In the genomic region with DNA sequence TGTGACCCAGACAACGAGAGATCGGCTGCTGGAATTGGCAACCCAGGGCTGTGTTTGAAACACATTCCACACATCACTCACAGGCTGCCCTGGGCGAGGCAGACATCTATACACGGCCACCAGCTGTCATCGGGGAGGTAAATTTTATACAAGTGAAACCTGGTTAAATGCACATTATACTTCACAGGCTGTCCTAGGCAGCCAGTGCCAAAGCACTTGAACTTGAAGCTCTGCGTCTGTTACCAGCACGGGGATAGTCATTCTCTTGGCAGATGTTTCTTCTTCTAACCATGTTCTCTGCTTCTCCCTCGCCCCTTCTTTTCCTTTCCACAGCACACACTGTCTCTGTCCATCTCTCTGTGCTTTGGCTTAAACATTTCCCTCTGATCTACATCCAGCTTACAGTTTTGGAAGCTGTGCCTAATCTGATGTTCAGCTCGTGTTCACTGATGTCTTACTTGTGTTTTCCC, we compare ENCODE assay signal across 14 mouse cellular contexts. TPM values are rescaled to one million over a fixed set of nuclear protein-coding genes. Genes with fewer than 3 reads are reported as not detected.
DNase-seq lines count a peak whose midpoint lies in the region; ATAC-seq and TF ChIP-seq lines count a peak whose summit lies in the region.
"Had no signal": no experiment of that assay in that cellular context is flagged by ENCODE, and none has a peak within 500 bp of the region (broad histone marks: within the 10 kb centered on the region; RNA-seq: fewer than 3 reads in every experiment).

No protein-coding gene starts in this region.

- no peaks in the 10 kb centered on the region for H3K27me3 ChIP-seq in hindbrain, embryonic 10.5 days (ENCODE audit: insufficient read depth, poor library complexity, severe bottlenecking)
- no peaks in the 10 kb centered on the region for H3K27me3 ChIP-seq in hindbrain, embryonic 12.5 days
- H3K27me3 ChIP-seq in stomach, embryonic 15.5 days (replicated peaks) = no peaks in the 10 kb centered on the region
- no peaks in the 10 kb centered on the region for H3K27me3 ChIP-seq in stomach, postnatal 0 days (ENCODE audit: control insufficient read depth, insufficient read depth, low read length)
- H3K27me3 ChIP-seq: hindbrain, embryonic 15.5 days had no signal

- H3K4me3 ChIP-seq in hindbrain, embryonic 10.5 days = no peak overlapping the region
- no peak overlapping the region for H3K4me3 ChIP-seq in hindbrain, embryonic 12.5 days
- no peak overlapping the region for H3K4me3 ChIP-seq in stomach, embryonic 15.5 days (replicated peaks)
- no peak overlapping the region for H3K4me3 ChIP-seq in stomach, postnatal 0 days (ENCODE audit: low read depth, low read length)
- H3K4me3 ChIP-seq: erythroblast, embryonic 14.5 days; hindbrain, embryonic 15.5 days had no signal

- H3K4me2 ChIP-seq in hindbrain, embryonic 12.5 days (replicated peaks) = no peak overlapping the region
- no peak overlapping the region for H3K4me2 ChIP-seq in stomach, embryonic 15.5 days
- H3K4me2 ChIP-seq in stomach, postnatal 0 days (replicated peaks; ENCODE audit: low read depth) = no peak overlapping the region
- H3K4me2 ChIP-seq: hindbrain, embryonic 15.5 days had no signal

- ATAC-seq in hindbrain, embryonic 12.5 days (ENCODE audit: low FRiP score) = no peak
- peak; percentile 53; the same call in 1 of the 2 replicates for ATAC-seq in stomach, embryonic 15.5 days (ENCODE audit: insufficient read depth, low FRiP score, low read depth)
- ATAC-seq in stomach, postnatal 0 days (ENCODE audit: low FRiP score, low TSS enrichment) = no peak

- no peak overlapping the region for H3K9ac ChIP-seq in hindbrain, embryonic 12.5 days
- H3K9ac ChIP-seq in stomach, embryonic 15.5 days = no peak overlapping the region
- no peak overlapping the region for H3K9ac ChIP-seq in stomach, postnatal 0 days (ENCODE audit: low read length)
- H3K9ac ChIP-seq: hindbrain, embryonic 15.5 days had no signal

- TF ChIP-seq EP300 in stomach, postnatal 0 days (optimal IDR thresholded peaks at IDR 0.05) = no peak

- peak overlapping the region; percentile 36; the same call in 1 of the 2 replicates for H3K27ac ChIP-seq in hindbrain, embryonic 10.5 days
- H3K27ac ChIP-seq in hindbrain, embryonic 12.5 days = no peak overlapping the region
- H3K27ac ChIP-seq in stomach, embryonic 15.5 days = no peak overlapping the region
- H3K27ac ChIP-seq in stomach, postnatal 0 days (replicated peaks) = no peak overlapping the region
- H3K27ac ChIP-seq: hindbrain, embryonic 15.5 days had no signal

- peaks cover 38% of the 10 kb centered on the region for H3K4me1 ChIP-seq in hindbrain, embryonic 10.5 days (replicated peaks)
- peaks cover 19% of the 10 kb centered on the region for H3K4me1 ChIP-seq in hindbrain, embryonic 12.5 days
- H3K4me1 ChIP-seq in stomach, embryonic 15.5 days = no peaks in the 10 kb centered on the region
- H3K4me1 ChIP-seq in stomach, postnatal 0 days (replicated peaks; ENCODE audit: control insufficient read depth, insufficient read depth) = no peaks in the 10 kb centered on the region

- TF ChIP-seq CTCF in stomach, postnatal 0 days (IDR thresholded peaks at IDR 0.05; ENCODE audit: low read depth) = no peak

- H3K36me3 ChIP-seq in hindbrain, embryonic 10.5 days = no peaks in the 10 kb centered on the region
- no peaks in the 10 kb centered on the region for H3K36me3 ChIP-seq in hindbrain, embryonic 12.5 days
- no peaks in the 10 kb centered on the region for H3K36me3 ChIP-seq in stomach, embryonic 15.5 days
- no peaks in the 10 kb centered on the region for H3K36me3 ChIP-seq in stomach, postnatal 0 days (ENCODE audit: control insufficient read depth, insufficient read depth, low read length)
- H3K36me3 ChIP-seq: hindbrain, embryonic 15.5 days had no signal

- DNase-seq in embryo, embryonic 11 days = peak; percentile 40
- DNase-seq in embryo, embryonic 10.5 days (ENCODE audit: low spot score) = no peak
- peak; percentile 31 for DNase-seq in hindbrain, embryonic 10.5 days (ENCODE audit: low spot score)
- no peak for DNase-seq in stomach, postnatal 0 days (ENCODE audit: low spot score)
- DNase-seq in layer of hippocampus, adult 11-12 months (ENCODE audit: low spot score) = no peak
- DNase-seq in left cerebral cortex, adult 9 months (ENCODE audit: low spot score in 2 of 2) = no peak
- DNase-seq: adrenal gland, postnatal 14 days; cerebellum, adult 11 months; gastrocnemius, postnatal 25 days; kidney, postnatal 25 days had no signal

- no peaks in the 10 kb centered on the region for H3K9me3 ChIP-seq in hindbrain, embryonic 10.5 days
- H3K9me3 ChIP-seq in hindbrain, embryonic 12.5 days (replicated peaks) = no peaks in the 10 kb centered on the region
- no peaks in the 10 kb centered on the region for H3K9me3 ChIP-seq in stomach, embryonic 15.5 days
- no peaks in the 10 kb centered on the region for H3K9me3 ChIP-seq in stomach, postnatal 0 days (ENCODE audit: control insufficient read depth, low read length)
- H3K9me3 ChIP-seq: hindbrain, embryonic 15.5 days had no signal

- 37% methylated on average over 9 of the region's 9 CpGs for WGBS in hindbrain, embryonic 10.5 days
- 30% methylated on average over 9 of the region's 9 CpGs for WGBS in hindbrain, embryonic 12.5 days
- WGBS in stomach, embryonic 15.5 days = 34% methylated on average over 9 of the region's 9 CpGs
- WGBS in stomach, postnatal 0 days = 39% methylated on average over 9 of the region's 9 CpGs

RNA-seq across cellular contexts. Expression of a gene that starts 48.6 kb away (rescaled TPM):
- polyA plus RNA-seq in hindbrain, embryonic 10.5 days (2016; fragmentation: Nextera tagmentation; extraction: Ambion mirVana) = 15.9 and 19.9 TPM in 2 replicates
- 14.7 and 18.2 TPM in 2 replicates for polyA plus RNA-seq in hindbrain, embryonic 12.5 days (2016; fragmentation: Nextera tagmentation; extraction: Ambion mirVana)
- 10.6 and 11.3 TPM in 2 replicates for polyA plus RNA-seq in stomach, embryonic 15.5 days (2015; fragmentation: Nextera tagmentation; extraction: Ambion mirVana)
- polyA plus RNA-seq in stomach, postnatal 0 days (2015; fragmentation: Nextera tagmentation; extraction: Ambion mirVana) = 5.2 and 5.8 TPM in 2 replicates

Comparison
In these comparisons a context has a peak if more than half of its experiments do, and no peak if none do; other contexts are left out.
1. DNase-seq: peak in embryo, embryonic 11 days (single experiment) and hindbrain, embryonic 10.5 days (single experiment); none in embryo, embryonic 10.5 days (single experiment), stomach, postnatal 0 days (single experiment), layer of hippocampus, adult 11-12 months (single experiment) and left cerebral cortex, adult 9 months (0 of 2).